Mouse (Mus musculus) forebrain, embryonic 11.5 days (tissue): ENCODE measurements around the gene Hoxd1. TPM values are rescaled to one million over a fixed set of nuclear protein-coding genes. Genes with fewer than 3 reads are reported as not detected.

Experiments
- ATAC-seq: fragments of 200-750 bp; cut with Nextera tagmentation; replicated peaks from 2 replicates; pipeline ENCODE4 v1.8.0; 2017; ENCODE audit warnings: moderate TSS enrichment; ENCODE audit not compliant: low FRiP score
- DNase-seq: peaks from one replicate; pipeline ENCODE4 v3.0.0-alpha.2; 2017; ENCODE audit warnings: low spot score
- H3K27ac ChIP-seq: fragments of 300-500 bp; sonication (generic); 2 replicates; pipeline ENCODE4 v1.5.1; 2014; ENCODE audit warnings: low read depth, low read length
- H3K27me3 ChIP-seq: fragments of 300-500 bp; sonication (generic); 2 replicates; pipeline ENCODE4 v1.6.1; 2014; ENCODE audit warnings: mild to moderate bottlenecking, low read length, mixed read lengths; ENCODE audit not compliant: control insufficient read depth, insufficient read depth
- H3K36me3 ChIP-seq: fragments of 300-500 bp; sonication (generic); 2 replicates; pipeline ENCODE4 v1.6.1; 2014; ENCODE audit warnings: mild to moderate bottlenecking, low read length, moderate library complexity, mixed read lengths; ENCODE audit not compliant: control insufficient read depth, insufficient read depth
- H3K4me1 ChIP-seq: fragments of 300-500 bp; sonication (generic); replicated peaks from 2 replicates; pipeline ENCODE4 v1.6.1; 2014; ENCODE audit warnings: low read length, mixed read lengths; ENCODE audit not compliant: control insufficient read depth, insufficient read depth
- H3K4me2 ChIP-seq: fragments of 300-500 bp; sonication (generic); 2 replicates; pipeline ENCODE4 v1.6.1; 2014; ENCODE audit warnings: low read depth, mild to moderate bottlenecking, low read length, moderate library complexity, mixed read lengths; ENCODE audit not compliant: severe bottlenecking
- H3K4me3 ChIP-seq: fragments of 300-500 bp; sonication (generic); 2 replicates; pipeline ENCODE4 v1.5.1; 2014; ENCODE audit warnings: low read depth, low read length
- H3K9ac ChIP-seq: fragments of 300-500 bp; sonication (generic); 2 replicates; pipeline ENCODE4 v1.6.1; 2014; ENCODE audit warnings: low read length
- H3K9me3 ChIP-seq: fragments of 300-500 bp; sonication (generic); 2 replicates; pipeline ENCODE4 v1.6.1; 2016; ENCODE audit warnings: low read length, mixed read lengths; ENCODE audit not compliant: control insufficient read depth
- WGBS: fragments of 180-500 bp; shearing (Covaris S2); extraction: QIAGEN DNeasy Blood & Tissue Kit; methylation state at CpG from one replicate; pipeline ENCODE4 v1.1.7; 2014; 5-methylcytosine and 5-hydroxymethylcytosine counted together
- microRNA counts: library from miRNA; unstranded; fragments of <30 nt; microRNA quantifications from one replicate; lab custom pipeline; 2015
- microRNA-seq: library from miRNA; unstranded; fragments of <30 nt; microRNA quantifications from one replicate; pipeline ENCODE4, GENCODE M21; 2016; ENCODE audit not compliant: insufficient number of aligned reads
- polyA plus RNA-seq: library from polyadenylated mRNA; unstranded; fragments of >200 nt; fragmentation: Nextera tagmentation; extraction: Ambion mirVana; gene quantifications from 2 replicates; pipeline ENCODE4 v1.2.1, GENCODE M21; 2014

Hoxd1 gene
- polyA plus RNA-seq, 1 experiment from 2014 or later, result not detected

GRCm38 (mm10) chr2:74777536-74778275 lies 14.9 kb downstream of the Hoxd1 start:
- ATAC-seq (no peak), DNase-seq (no peak)
- H3K9ac ChIP-seq, result no peak overlapping the region
- no peaks in the 10 kb centered on the region for H3K4me1 ChIP-seq
- no peaks in the 10 kb centered on the region for H3K36me3 ChIP-seq
- WGBS, result 67% methylated on average over 13 of the region's 13 CpGs
- H3K4me3 ChIP-seq, result no peak overlapping the region
- H3K27ac ChIP-seq, result no peak overlapping the region
- no peaks in the 10 kb centered on the region for H3K9me3 ChIP-seq
- no peak overlapping the region for H3K4me2 ChIP-seq
- H3K27me3 ChIP-seq, result no peaks in the 10 kb centered on the region

- H3K36me3 ChIP-seq, result no peaks in the 10 kb centered on the region
- no peaks in the 10 kb centered on the region for H3K4me1 ChIP-seq
- H3K4me2 ChIP-seq, result no peak overlapping the region
- H3K9ac ChIP-seq, result no peak overlapping the region
- H3K27ac ChIP-seq, result no peak overlapping the region
- H3K27me3 ChIP-seq, result no peaks in the 10 kb centered on the region
- no peak for ATAC-seq
- WGBS, result 90% methylated on average over 5 of the region's 5 CpGs
- no peaks in the 10 kb centered on the region for H3K9me3 ChIP-seq
- H3K4me3 ChIP-seq, result no peak overlapping the region
- DNase-seq, result no peak
Measured at GRCm38 (mm10) chr2:74781386-74781785, 18.6 kb downstream of the Hoxd1 start.

- Histone ChIP-seq H3K4me3 (no peak overlapping the region), H3K4me2 (no peak overlapping the region), H3K9me3 (no peaks in the 10 kb centered on the region), H3K27me3 (no peaks in the 10 kb centered on the region), H3K27ac (no peak overlapping the region), H3K9ac (no peak overlapping the region), H3K36me3 (no peaks in the 10 kb centered on the region), H3K4me1 (no peaks in the 10 kb centered on the region)
- ATAC-seq, result no peak
- no peak for DNase-seq
- 76% methylated on average over 7 of the region's 7 CpGs for WGBS
Measured at GRCm38 (mm10) chr2:74795531-74795930, 32.8 kb downstream of the Hoxd1 start.

- H3K4me2 ChIP-seq, result no peak overlapping the region
- no peaks in the 10 kb centered on the region for H3K4me1 ChIP-seq
- 85% methylated on average over 5 of the region's 5 CpGs for WGBS
- no peak overlapping the region for H3K27ac ChIP-seq
- no peak for ATAC-seq
- no peak overlapping the region for H3K9ac ChIP-seq
- no peaks in the 10 kb centered on the region for H3K27me3 ChIP-seq
- no peak for DNase-seq
- H3K4me3 ChIP-seq, result no peak overlapping the region
- H3K9me3 ChIP-seq, result no peaks in the 10 kb centered on the region
- H3K36me3 ChIP-seq, result no peaks in the 10 kb centered on the region
Measured at GRCm38 (mm10) chr2:74808431-74808830, 45.7 kb downstream of the Hoxd1 start.

MicroRNAs within 50 kb of the gene (microRNA counts, 519-probe panel; counts per million panel counts)
- 31.2 counts per million for microRNA mmu-miR-10b (lab: Ali Mortazavi, UCI)

Small RNA genes lying within 50 kb of the gene (microRNA-seq; reads per million reads assigned to microRNA genes)
- gene Mir10b, result 71.5 reads per million, percentile 30 among the genes with 10 or more reads in this experiment

Other genes with a start within 250 kb of the Hoxd1 start
- 46.1 and 46.3 TPM in 2 replicates for gene Lnpk, start 183.5 kb upstream of the Hoxd1 start, polyA plus RNA-seq
- not detected in 2 replicates for gene Evx2, start 103.4 kb upstream of the Hoxd1 start, polyA plus RNA-seq
- not detected in 2 replicates for gene Hoxd13, start 94.7 kb upstream of the Hoxd1 start, polyA plus RNA-seq
- gene Hoxd12, start 88.0 kb upstream of the Hoxd1 start, polyA plus RNA-seq, result not detected in 2 replicates
- gene Hoxd11, start 83.4 kb upstream of the Hoxd1 start, polyA plus RNA-seq, result not detected in 2 replicates
- not detected in 2 replicates for gene Hoxd10, start 71.1 kb upstream of the Hoxd1 start, polyA plus RNA-seq
- gene Hoxd9, start 65.3 kb upstream of the Hoxd1 start, polyA plus RNA-seq, result not detected in 2 replicates
- gene Hoxd8, start 58.4 kb upstream of the Hoxd1 start, polyA plus RNA-seq, result not detected in 2 replicates
- gene Hoxd3, start 51.1 kb upstream of the Hoxd1 start, polyA plus RNA-seq, result 0.08 and 0.19 TPM in 2 replicates
- not detected in 2 replicates for gene Hoxd4, start 51.1 kb upstream of the Hoxd1 start, polyA plus RNA-seq
- gene Gm28230, start 36.3 kb upstream of the Hoxd1 start, polyA plus RNA-seq, result not detected in 2 replicates
- 116 and 125 TPM in 2 replicates for gene Mtx2, start 62.8 kb downstream of the Hoxd1 start, polyA plus RNA-seq